Mouse (Mus musculus): ENCODE measurements at regions not wholly inside any gene's neighbourhood (a gene's known extent, or its start where the extent isn't known, plus 50 kb on each side); places are given as distances from the start of the nearest gene placed in this dataset.

DNA sequence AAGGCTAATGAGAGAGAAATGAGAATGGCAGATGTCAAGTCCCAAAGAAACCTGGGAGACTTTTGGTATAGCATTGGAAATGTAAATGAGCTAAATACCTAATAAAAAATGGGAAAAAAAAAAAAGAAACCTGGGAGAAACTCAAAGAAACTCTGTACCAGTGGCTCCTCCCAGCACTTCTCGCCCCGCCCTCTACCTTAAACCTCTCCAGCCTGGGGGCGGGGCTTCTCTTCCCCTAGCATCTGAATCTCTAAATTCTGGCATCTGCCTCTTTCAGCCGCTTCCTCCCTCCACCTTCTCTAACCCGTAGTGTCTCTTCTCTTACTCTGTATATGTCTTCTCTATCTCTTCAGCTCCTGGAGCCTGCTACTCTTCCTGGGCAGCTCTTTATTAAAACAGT is 53.2 kb downstream of the Gpr6 start:
- DNase-seq (ENCODE audit: low spot score) = no peak

DNA sequence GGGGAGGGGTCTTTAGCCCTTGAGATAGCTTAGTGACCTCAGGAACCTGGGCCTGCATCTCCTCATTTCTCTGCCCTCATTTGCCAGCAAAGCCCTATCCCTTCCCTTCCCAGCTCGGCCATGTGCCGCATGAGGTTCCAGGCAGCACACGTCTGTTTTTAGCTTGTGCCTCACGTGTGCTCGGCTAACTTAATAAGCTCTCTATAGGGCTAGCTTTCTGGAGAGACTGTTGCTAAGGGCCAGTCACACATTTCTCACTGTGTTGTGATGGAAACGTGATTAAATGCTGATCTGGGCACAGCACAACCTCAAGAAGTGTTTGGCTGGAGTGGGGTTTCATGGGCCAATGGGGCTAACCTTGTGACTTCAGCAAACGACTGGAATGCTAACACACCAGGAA is 55.5 kb downstream of the Gpr6 start:
- DNase-seq (ENCODE audit: low spot score) = no peak

DNA sequence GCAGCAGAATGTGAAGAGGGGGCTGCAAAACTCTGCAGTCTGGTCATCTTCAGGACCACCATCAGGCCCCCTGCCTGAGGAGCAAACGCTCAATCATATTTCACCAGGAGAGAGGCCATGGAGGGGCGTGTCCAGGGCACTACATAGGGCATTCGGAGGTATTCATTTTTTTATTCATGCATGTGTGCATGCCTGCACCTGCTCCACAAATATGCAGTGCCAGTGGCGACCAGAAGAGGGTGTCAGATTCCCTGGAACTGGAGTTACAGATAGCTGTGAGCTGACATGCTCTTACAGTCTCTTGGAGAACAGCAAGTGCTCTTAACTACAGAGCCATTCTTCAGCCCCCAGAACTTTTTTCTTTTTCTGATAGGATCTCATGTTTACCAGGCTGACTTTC is 56.4 kb downstream of the Gpr6 start:
- DNase-seq (ENCODE audit: low spot score) = peak; percentile 34

DNA sequence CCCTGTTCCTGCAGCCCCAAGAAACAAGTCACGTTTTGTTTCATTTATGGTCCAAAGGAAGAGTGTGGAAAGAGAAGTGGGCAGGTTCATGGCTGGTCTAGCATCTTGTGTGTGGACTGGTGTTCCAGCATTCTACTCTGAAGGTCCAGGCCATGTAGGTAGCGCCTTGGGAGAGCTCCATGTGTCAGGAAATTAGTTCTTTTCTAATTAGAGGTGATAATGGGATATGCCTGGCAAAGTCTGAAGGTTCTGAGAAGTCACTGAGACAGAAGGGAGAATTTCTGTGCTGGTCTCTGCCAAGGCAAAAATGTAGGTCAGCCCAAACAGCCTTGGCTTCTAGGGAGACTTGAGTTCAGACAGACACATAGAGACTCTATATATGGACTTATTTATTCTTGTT is 61.5 kb downstream of the Gpr6 start:
- no peak for DNase-seq (ENCODE audit: low spot score)

DNA sequence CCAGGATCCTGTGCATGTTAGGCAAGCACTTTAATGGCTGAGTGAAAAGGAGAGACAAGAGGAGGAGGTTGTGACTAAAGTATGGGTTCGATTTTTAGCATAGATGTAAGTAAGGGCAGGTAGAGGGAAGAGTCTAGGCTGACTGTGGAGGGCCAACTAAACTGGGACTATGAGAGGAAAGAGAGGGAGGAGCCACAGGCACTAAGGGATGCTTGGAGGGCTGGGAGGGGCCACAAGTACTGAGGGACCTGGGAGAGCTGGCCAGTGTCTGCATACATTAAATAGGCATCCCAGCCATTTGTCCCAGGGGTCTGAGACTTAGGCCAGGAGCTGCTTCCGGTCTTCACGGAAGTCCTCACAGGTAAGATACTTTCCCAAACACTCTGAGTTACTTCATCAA is 64.2 kb downstream of the Gpr6 start:
- DNase-seq (ENCODE audit: low spot score) = no peak

DNA sequence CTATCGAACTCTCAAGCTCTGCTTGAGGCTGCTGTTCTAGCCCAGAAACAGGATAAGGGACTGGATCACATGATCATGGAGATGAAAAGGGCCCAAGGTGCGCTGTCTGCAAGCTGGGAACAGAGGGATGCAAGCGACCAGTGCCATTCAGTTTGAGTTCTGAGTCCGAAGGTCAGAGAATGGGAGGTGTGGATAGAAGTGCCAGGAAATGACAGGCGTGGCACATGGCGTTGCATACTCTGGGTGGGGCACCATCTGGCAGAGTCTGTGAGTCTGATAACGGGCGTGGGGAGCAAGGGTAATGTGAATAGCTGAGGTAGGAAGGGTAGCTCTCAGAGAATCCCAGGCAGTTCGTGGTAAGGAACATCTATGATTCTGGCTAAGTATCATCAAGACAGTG is 65.5 kb downstream of the Gpr6 start:
- DNase-seq (ENCODE audit: low spot score) = no peak

GRCm38 (mm10) chr10:41005776-41006175 is 66.3 kb downstream of the Gpr6 start:
- no peak for DNase-seq (ENCODE audit: low spot score)

DNA sequence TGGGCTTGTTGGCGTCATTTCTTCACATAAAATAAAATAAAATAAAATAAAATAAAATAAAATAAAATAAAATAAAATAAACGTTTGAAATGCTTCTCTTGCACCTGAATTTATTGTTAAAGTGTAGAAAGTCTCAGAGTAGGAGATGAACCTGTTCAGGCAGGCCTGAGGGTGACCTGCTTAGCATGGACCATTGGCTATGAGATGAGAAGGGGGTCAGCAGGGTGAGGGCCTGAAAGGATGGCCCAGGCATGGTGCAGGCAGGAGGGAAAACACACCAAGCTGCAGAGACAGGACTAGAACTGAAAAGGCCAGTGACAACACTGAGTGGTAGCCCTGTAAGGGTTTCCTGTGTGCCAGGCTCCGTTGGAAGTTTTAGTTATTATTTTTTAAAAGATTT is 67.3 kb downstream of the Gpr6 start:
- no peak for DNase-seq (ENCODE audit: low spot score)

- DNase-seq (ENCODE audit: low spot score) = peak; percentile 80
These were observed 67.9 kb downstream of the Gpr6 start for GRCm38 (mm10) chr10:41004044-41004689.

DNA sequence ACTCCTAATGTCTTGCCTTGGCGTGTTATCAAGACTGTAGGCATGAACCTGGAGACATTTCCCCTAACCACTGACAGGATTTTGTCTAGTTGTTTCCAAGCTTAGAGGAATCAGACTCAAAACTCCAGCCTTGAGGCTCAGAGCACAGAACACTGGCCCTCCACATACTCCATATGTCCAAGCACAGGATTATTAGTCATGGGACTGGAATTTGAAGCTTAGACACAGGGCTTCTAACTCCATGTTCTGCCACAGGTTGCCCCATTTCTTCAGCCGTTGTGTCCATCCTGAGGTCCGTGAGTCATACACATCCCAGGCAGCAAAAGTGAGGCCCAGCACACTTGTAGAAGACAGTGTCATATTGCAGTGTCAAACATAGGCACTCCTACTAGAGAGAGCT is 68.9 kb downstream of the Gpr6 start:
- no peak for DNase-seq (ENCODE audit: low spot score)

- DNase-seq (ENCODE audit: low spot score) = no peak
These were observed 71.1 kb downstream of the Gpr6 start for GRCm38 (mm10) chr10:41000965-41001364.

GRCm38 (mm10) chr10:40999486-40999885 is 72.6 kb downstream of the Gpr6 start:
- DNase-seq (ENCODE audit: low spot score) = no peak

DNA sequence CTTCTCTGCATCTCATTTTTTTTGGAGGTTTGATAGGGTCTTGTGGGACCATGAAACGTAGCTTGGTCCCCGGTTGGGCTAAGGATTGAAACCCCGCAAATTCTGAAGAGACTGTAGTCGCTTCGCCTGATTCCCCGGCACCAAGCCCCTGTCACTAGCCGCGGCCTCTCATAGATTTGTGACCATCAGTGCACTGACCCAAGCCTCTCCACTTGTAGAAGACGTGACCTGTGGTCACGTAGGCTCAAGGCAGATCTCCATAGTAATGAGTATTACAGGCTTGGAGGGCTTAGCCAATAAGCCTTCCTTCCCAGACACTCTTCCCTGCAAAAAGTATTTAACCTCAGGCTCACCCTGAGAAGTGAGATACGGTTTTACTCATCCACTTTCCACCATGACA is 73.3 kb downstream of the Gpr6 start:
- no peak for DNase-seq (ENCODE audit: low spot score)

DNA sequence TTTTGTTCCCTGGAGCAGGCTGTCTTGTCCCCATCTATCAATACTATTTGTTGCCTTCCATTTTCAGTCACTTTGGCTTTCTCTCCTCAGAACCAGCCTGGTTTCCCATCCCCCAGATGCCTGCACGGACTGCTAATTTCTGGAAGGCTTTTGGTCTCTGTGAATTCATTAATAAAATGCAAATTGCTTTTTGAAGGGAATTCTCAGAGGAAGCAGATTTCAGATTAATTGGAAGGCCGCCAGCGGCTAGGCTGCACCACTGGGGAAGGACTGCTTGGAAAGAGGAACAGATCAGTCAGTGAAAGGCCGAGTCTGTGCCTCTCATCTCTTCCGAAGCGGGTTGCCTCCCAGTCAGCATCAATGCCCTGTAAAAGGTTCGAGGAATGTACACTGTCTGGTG is 73.8 kb downstream of the Gpr6 start:
- DNase-seq (ENCODE audit: low spot score) = no peak

DNA sequence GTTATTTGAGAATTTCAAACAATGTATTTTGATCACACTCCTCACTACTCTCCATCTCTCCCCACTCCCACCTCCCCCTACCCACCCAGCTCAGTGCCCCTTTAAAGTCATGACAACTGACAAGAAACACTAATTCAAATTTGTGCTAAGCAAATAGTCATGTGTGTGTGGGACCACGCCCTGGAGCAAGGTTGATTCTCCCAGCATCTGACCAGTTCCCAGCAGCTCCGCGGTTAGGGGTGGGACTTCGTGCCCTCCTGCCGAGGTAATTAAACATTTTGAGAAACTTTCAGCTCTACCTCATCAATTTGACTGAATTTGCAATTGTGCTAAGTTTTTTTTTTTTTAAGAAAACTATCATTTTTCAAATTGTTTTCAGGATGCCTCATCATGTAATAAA is 74.5 kb downstream of the Gpr6 start:
- DNase-seq (ENCODE audit: low spot score) = no peak
